Mouse (Mus musculus) liver, postnatal 0 days (tissue): ENCODE measurements around the gene Zbtb9. TPM values are rescaled to one million over a fixed set of nuclear protein-coding genes. Genes with fewer than 3 reads are reported as not detected.

Experiments used
- ATAC-seq: fragments of 200-750 bp; cut with Nextera tagmentation; 2 replicates; pipeline ENCODE4 v1.8.0; 2017; ENCODE audit warnings: mild to moderate bottlenecking, moderate library complexity
- DNase-seq: peaks from one replicate; pipeline ENCODE4 v3.0.0-alpha.2; 2016
- H3K27ac ChIP-seq: fragments of 300-500 bp; sonication (generic); 2 replicates; pipeline ENCODE4 v1.5.1; 2014; ENCODE audit warnings: antibody characterized with exemption, moderate library complexity, mild to moderate bottlenecking, low read depth
- H3K27me3 ChIP-seq: fragments of 300-500 bp; sonication (generic); 2 replicates; pipeline ENCODE4 v1.6.1; 2014; ENCODE audit warnings: low read length, control low read depth, mixed read lengths; ENCODE audit not compliant: insufficient read depth
- H3K36me3 ChIP-seq: fragments of 300-500 bp; sonication (generic); replicated peaks from 2 replicates; pipeline ENCODE4 v1.6.1; 2014; ENCODE audit warnings: mild to moderate bottlenecking, control low read depth, low read length, moderate library complexity, mixed read lengths; ENCODE audit not compliant: insufficient read depth
- H3K4me1 ChIP-seq: fragments of 300-500 bp; sonication (generic); 2 replicates; pipeline ENCODE4 v1.6.1; 2014; ENCODE audit warnings: antibody characterized with exemption, mild to moderate bottlenecking, control low read depth; ENCODE audit not compliant: insufficient read depth
- H3K4me2 ChIP-seq: fragments of 300-500 bp; sonication (generic); 2 replicates; pipeline ENCODE4 v1.6.1; 2014; ENCODE audit warnings: low read depth, mild to moderate bottlenecking, low read length, moderate library complexity, mixed read lengths
- H3K4me3 ChIP-seq: fragments of 300-500 bp; sonication (generic); 2 replicates; pipeline ENCODE4 v1.5.1; 2014; ENCODE audit warnings: low read depth, low read length
- H3K9ac ChIP-seq: fragments of 300-500 bp; sonication (generic); replicated peaks from 2 replicates; pipeline ENCODE4 v1.6.1; 2014; ENCODE audit warnings: mild to moderate bottlenecking, moderate library complexity
- H3K9me3 ChIP-seq: fragments of 300-500 bp; sonication (generic); 2 replicates; pipeline ENCODE4 v1.6.1; 2016; ENCODE audit warnings: mild to moderate bottlenecking, control low read depth, low read length, mixed read lengths
- CTCF ChIP-seq: sonication (generic); IDR thresholded peaks from 2 replicates; pipeline ENCODE4 v1.5.1; 2016; ENCODE audit warnings: antibody characterized with exemption, low read depth
- EP300 ChIP-seq: IDR thresholded peaks from 2 replicates; pipeline ENCODE4 v1.6.1; 2016; ENCODE audit warnings: antibody characterized with exemption, low read depth, mild to moderate bottlenecking
- WGBS: fragments of 180-500 bp; shearing (Covaris S2); extraction: QIAGEN DNeasy Blood & Tissue Kit; methylation state at CpG from one replicate; pipeline ENCODE4 v1.1.7; 2014; ENCODE audit not compliant: insufficient replicate concordance; 5-methylcytosine and 5-hydroxymethylcytosine counted together
- polyA plus RNA-seq: library from polyadenylated mRNA; unstranded; fragments of >200 nt; fragmentation: Nextera tagmentation; extraction: Ambion mirVana; gene quantifications from 2 replicates; pipeline ENCODE4 v1.2.1, GENCODE M21; 2015

Gene Zbtb9
- polyA plus RNA-seq, 1 experiment from 2014 or later: 4.4 TPM

DNA sequence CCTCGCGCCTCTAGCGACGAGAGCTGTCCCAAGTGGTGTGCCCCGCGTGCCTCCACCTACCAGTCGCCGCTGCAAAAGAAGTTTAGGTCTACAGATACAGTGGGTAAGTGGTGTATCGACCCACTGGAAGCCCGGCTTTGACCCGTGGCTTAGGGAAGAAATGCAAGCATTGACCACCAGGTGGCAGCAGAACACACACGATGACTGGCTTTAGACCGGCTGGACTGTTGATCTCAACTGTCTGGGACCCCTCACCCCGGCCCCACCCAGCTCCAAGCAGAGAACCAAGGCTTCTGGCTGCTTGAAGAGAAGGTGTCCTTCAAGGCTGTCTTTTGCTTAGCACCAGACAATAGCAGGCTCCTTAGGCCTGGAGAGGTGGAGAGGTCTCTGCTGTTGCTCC is 59.9 kb downstream of the Zbtb9 start:
- under 1% methylated on average over 14 of the region's 14 CpGs for WGBS
- DNase-seq: peak; percentile 86
- H3K4me1 ChIP-seq: peaks cover 2% of the 10 kb centered on the region; the same call in 1 of the 2 replicates
- peak; percentile 24; the same call in 1 of the 2 replicates for ATAC-seq
- H3K4me3 ChIP-seq: no peak overlapping the region
- H3K9ac ChIP-seq: no peak overlapping the region
- H3K27ac ChIP-seq: no peak overlapping the region
- TF ChIP-seq EP300 (no peak), CTCF (peak; percentile 96)
- peak overlapping the region; percentile 24; the same call in 1 of the 2 replicates for H3K4me2 ChIP-seq
- H3K27me3 ChIP-seq: no peaks in the 10 kb centered on the region
- no peaks in the 10 kb centered on the region for H3K36me3 ChIP-seq
- H3K9me3 ChIP-seq: no peaks in the 10 kb centered on the region

DNA sequence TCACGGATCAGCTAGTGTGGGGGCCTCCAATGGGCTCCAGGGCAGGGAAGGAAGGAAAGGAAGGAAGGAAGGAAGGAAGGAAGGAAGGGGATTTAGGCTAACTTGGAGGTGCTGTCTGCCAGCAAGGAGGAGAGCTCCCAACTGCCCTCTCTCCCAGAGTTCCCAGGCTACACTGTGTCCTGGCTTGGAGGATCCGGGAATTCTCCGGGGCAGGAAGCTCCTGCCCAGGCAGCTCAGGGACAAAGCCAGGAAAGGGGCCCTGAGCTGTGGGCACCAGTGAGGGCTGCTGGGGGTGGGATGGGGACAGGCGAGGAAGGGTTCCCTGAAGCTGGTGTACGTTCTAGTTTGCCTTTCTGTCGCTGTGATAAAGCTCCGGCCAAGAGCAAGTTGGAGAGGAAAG is 63.5 kb downstream of the Zbtb9 start:
- ATAC-seq (no peak), DNase-seq (no peak)
- no peak overlapping the region for H3K4me3 ChIP-seq
- no peaks in the 10 kb centered on the region for H3K9me3 ChIP-seq
- 51% methylated on average over 7 of the region's 7 CpGs for WGBS
- no peak overlapping the region for H3K9ac ChIP-seq
- no peak overlapping the region for H3K27ac ChIP-seq
- no peaks in the 10 kb centered on the region for H3K27me3 ChIP-seq
- H3K4me2 ChIP-seq: no peak overlapping the region
- no peaks in the 10 kb centered on the region for H3K36me3 ChIP-seq
- no peak for TF ChIP-seq EP300
- no peak for TF ChIP-seq CTCF
- peaks cover 9% of the 10 kb centered on the region; the same call in 1 of the 2 replicates for H3K4me1 ChIP-seq

DNA sequence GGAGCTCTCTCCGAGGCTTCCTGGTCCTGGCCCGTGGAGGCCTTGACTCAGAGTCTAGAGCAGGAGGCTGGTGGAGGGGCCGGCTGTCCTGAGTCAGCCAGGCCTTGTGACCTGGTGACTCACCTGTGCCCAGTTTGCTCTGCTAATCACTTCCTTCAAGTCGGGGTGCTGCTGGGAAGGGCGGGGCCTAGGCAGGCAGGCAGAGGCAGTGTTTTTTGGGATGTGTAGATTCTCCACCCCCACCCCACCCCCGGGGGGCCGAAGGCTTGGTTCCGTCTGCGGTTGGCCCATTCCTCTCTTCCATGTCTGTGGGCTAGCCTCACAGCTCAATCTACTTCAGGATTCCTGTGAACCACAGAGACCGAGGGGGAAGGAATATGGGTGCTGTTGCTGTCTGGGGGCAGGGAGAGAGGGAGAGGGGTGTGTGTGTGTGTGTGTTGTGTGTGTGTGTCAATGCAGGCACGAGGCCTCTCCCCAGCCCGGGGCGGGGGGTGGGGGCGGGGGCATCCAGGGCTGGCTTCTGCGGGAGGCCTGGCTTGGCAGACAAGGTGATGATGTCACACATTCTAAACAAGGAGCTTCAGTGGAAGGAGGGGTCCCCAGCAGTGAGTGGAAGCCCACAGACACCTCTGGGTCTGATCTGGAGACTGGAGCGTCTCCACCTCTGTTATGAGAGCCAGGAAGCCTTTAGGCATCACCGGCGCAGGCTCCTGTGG is 65.5 kb downstream of the Zbtb9 start:
- H3K4me2 ChIP-seq: 0 out of 2 replicates have a peak overlapping the region, but pooled peaks have one; percentile 6
- no peak for ATAC-seq
- H3K27ac ChIP-seq: no peak overlapping the region
- no peak overlapping the region; the same call in 1 of the 2 replicates for H3K9ac ChIP-seq
- 46% methylated on average over 16 of the region's 18 CpGs for WGBS
- H3K9me3 ChIP-seq: no peaks in the 10 kb centered on the region
- H3K4me3 ChIP-seq: no peak overlapping the region
- no peak for DNase-seq
- H3K4me1 ChIP-seq: peaks cover 9% of the 10 kb centered on the region; the same call in 1 of the 2 replicates
- no peaks in the 10 kb centered on the region for H3K36me3 ChIP-seq
- H3K27me3 ChIP-seq: no peaks in the 10 kb centered on the region
- TF ChIP-seq EP300 (no peak), CTCF (no peak)

DNA sequence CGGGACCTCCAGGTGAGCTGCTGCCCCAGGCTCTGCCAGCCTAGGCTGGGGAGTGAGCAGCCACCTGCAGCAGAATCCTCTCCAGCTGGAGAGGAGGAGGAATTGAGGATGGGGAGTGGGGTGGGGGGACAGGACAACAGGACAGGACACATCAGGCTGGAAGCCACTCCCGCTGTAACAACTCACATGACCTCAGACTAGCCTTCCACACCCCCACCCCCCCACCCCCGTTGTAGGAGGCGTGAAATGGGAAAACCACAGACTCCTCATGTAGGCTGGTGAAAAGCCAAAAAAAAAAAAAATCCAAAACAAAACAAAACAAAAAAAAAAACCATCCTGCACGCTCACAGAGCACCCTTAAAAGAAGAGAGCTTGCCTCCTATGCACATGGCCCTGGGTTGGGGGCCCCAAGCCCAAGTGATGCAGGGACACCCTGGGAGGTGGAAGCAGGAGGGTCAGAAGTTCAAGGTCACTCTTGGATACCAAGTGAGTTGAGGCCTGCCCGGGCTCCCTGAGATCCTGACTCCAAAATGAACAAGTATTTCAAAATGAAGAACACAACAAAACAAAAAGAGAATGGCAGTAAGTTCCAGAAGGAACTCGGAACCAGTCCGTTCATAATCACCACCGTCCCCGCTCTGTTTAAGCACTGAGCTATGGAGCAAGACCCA is 66.6 kb downstream of the Zbtb9 start:
- no peaks in the 10 kb centered on the region for H3K9me3 ChIP-seq
- H3K27me3 ChIP-seq: no peaks in the 10 kb centered on the region
- DNase-seq (no peak), ATAC-seq (no peak)
- TF ChIP-seq EP300 (no peak), CTCF (no peak)
- peaks cover 9% of the 10 kb centered on the region; the same call in 1 of the 2 replicates for H3K4me1 ChIP-seq
- H3K9ac ChIP-seq: no peak overlapping the region
- 62% methylated on average over 10 of the region's 10 CpGs for WGBS
- H3K4me2 ChIP-seq: 0 out of 2 replicates have a peak overlapping the region, but pooled peaks have one; percentile 22
- H3K4me3 ChIP-seq: no peak overlapping the region
- no peak overlapping the region for H3K27ac ChIP-seq
- no peaks in the 10 kb centered on the region for H3K36me3 ChIP-seq

DNA sequence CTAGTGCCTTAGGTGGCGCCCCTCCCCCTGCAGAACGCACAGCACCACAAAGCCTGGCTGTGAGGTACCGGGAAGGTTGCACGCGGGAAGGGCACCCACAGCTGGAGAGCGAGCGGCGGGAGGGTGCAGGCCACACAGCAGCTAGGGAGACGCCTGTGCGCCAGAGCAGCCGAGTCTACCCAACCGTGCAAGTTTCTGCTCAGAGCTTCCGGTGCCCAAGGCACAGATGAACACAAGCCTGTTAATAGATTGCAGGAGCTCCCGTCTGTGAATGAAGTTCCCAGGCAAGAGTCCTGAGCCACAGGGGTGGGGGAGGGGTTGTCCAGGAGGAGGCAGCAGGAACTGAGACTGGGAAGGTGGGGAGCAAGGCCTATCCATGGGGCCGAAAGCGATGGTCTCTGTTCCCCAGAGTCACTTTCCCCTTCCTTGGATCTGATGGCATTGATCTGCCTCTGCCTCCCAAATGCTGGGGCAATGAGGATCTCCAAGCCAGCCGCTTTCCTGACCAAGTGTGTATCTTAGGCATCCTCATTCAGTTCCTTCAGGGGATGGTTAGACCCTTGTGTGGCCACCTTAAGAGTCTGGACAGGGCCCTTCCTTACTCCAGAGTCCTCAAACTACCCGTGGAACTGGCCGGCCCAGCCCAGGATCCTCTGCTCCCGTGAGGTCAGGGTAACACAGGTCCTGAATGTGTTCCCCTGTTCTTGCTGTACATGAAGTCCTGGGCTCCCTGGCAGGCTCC is 67.5 kb downstream of the Zbtb9 start:
- H3K27ac ChIP-seq: peak overlapping the region; percentile 48; the same call in 1 of the 2 replicates
- no peaks in the 10 kb centered on the region for H3K9me3 ChIP-seq
- no peak overlapping the region for H3K4me3 ChIP-seq
- no peak for TF ChIP-seq EP300
- TF ChIP-seq CTCF: no peak
- peaks cover 9% of the 10 kb centered on the region; the same call in 1 of the 2 replicates for H3K4me1 ChIP-seq
- WGBS: 37% methylated on average over 20 of the region's 20 CpGs
- H3K4me2 ChIP-seq: peak overlapping the region; percentile 22; the same call in 1 of the 2 replicates
- no peaks in the 10 kb centered on the region for H3K36me3 ChIP-seq
- ATAC-seq: no peak
- DNase-seq: no peak
- no peak overlapping the region for H3K9ac ChIP-seq
- no peaks in the 10 kb centered on the region for H3K27me3 ChIP-seq
